Mouse (Mus musculus) T-helper 1 cell (primary cell): ENCODE data around the gene Rhox3h.
"Not testable (repeated sequence)": the region's sequence is repeated elsewhere in the genome, so short reads cannot be mapped to it uniquely, and the experiment has no call there.

ENCODE experiments used
- in situ Hi-C: fragments of 300-600 bp; cut with MboI, MseI; formaldehyde crosslinking; loops from one replicate; pipeline ENCODE4 v1.15.1; 2025; ENCODE audit warnings: high pct_unique_total_duplicates

The Rhox3h gene

DNA sequence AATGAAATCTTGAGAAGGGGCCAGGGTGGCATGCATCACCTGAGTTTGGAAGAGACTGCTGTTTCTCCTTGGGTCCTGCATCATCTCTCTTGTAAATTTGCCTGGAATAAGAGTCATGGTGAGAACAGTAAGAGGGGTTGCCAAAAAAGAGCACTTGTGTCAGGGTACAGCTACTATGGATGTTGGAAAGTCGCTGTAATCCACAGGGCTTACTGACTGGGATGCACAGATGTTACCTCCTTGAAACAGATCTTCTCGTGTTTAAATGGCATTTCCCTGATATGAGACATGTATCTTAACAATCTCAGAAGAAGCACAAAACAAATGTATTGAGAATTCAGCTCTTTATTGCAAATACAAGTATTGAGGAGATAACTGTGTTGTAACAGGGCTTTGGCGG lies at the start of gene Rhox3h:
TSS of gene Rhox3h (minus strand) at position 101 of the 400 bp plus-strand sequence.
- in situ Hi-C loops = not testable (repeated sequence)

DNA sequence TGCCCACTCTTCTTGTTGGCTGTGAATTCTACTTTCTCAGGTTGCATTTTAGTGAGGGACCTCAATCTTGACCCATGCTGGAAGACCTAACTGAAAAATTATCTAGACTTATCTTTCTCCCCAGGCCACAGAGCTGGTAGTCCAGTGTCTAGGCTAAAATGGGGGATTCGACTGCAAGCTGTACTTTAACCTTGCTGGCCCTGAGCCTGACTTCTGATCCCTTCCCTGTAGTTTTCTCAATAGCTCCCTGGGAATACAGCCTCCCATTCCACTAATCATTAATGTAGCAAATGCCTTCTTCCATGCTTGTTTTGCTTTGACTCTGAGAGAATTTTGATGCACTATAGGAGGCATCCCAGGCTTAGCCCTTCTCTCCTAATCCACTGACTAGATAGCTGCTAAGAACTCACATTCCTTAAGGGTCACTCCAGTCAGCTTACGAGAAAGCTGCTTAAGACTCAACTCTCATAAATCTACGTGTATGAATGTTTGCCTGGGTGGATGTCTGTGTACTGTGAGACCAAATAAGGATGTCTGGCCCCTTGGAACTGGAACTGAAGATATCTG lies 33.3 kb upstream of the Rhox3h start:
- in situ Hi-C loops = loop anchor here (5.0 kb wide), 2 partner anchors 50 to 120 kb away; no protein-coding TSS in a partner anchor

- in situ Hi-C loops = loop anchor here (10.0 kb wide), 1 partner anchor 863 kb away; no protein-coding TSS in a partner anchor
Observed at GRCm38 (mm10) chrX:37692261-37692660, 23.7 kb upstream of the Rhox3h start.

- in situ Hi-C loops = no loop called here
Observed at GRCm38 (mm10) chrX:37683031-37683715, 14.6 kb upstream of the Rhox3h start.

DNA sequence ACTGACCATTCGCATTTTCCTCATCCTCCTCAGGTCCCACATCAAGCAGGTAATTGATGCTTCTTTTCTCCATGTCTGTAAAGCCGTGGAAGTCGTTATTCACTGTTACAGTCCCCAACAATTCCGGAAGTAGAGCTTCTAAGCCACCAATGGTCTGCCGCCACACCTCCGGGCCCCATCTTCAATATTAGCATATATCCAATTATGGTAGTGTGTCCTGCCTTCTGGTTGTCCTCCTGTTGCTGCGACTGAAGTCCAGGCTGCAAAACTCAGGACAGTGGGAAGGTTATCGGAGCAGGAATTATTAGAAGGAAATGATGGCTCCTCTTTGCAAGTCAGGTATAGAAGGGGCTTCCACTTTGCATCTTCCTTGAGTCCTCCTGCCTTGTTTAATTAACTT lies 4.6 kb upstream of the Rhox3h start, which contains the start of gene Rhox2h:
TSS of gene Rhox2h (minus strand) at position 101 of the 400 bp plus-strand sequence.
- in situ Hi-C loops = not testable (repeated sequence)

GRCm38 (mm10) chrX:37651227-37651626 lies 17.3 kb downstream of the Rhox3h start, which contains the start of gene Rhox4g:
Rhox4g (minus strand) TSS chrX:37651327.
- in situ Hi-C loops = not testable (repeated sequence)

DNA sequence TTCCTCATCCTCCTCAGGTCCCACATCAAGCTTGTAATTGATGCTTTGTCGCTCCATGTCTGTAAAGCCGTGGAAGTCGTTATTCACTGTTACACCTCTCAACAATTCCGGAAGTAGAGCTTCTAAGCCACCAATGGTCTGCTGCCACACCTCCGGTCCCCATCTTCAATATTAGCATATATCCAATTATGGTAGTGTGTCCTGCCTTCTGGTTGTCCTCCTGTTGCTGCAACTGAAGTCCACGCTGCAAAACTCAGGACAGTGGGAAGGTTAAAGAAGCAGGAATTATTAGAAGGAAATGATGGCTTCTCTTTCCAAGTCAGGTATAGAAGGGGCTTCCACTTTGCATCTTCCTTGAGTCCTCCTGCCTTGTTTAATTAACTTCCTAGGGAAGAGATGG lies 25.2 kb downstream of the Rhox3h start, which contains the start of gene Rhox2g:
TSS of gene Rhox2g (minus strand) at position 101 of the 400 bp plus-strand sequence.
- in situ Hi-C loops = not testable (repeated sequence)

GRCm38 (mm10) chrX:37628512-37628911 lies 40.1 kb downstream of the Rhox3h start, which contains the start of gene Rhox3g:
Rhox3g (minus strand) TSS chrX:37628612.
- in situ Hi-C loops = not testable (repeated sequence)
